Mouse (Mus musculus): ENCODE data around the gene Ina.
"Not testable (repeated sequence)": the region's sequence is repeated elsewhere in the genome, so short reads cannot be mapped to it uniquely, and the experiment has no call there.

Ina gene

DNA sequence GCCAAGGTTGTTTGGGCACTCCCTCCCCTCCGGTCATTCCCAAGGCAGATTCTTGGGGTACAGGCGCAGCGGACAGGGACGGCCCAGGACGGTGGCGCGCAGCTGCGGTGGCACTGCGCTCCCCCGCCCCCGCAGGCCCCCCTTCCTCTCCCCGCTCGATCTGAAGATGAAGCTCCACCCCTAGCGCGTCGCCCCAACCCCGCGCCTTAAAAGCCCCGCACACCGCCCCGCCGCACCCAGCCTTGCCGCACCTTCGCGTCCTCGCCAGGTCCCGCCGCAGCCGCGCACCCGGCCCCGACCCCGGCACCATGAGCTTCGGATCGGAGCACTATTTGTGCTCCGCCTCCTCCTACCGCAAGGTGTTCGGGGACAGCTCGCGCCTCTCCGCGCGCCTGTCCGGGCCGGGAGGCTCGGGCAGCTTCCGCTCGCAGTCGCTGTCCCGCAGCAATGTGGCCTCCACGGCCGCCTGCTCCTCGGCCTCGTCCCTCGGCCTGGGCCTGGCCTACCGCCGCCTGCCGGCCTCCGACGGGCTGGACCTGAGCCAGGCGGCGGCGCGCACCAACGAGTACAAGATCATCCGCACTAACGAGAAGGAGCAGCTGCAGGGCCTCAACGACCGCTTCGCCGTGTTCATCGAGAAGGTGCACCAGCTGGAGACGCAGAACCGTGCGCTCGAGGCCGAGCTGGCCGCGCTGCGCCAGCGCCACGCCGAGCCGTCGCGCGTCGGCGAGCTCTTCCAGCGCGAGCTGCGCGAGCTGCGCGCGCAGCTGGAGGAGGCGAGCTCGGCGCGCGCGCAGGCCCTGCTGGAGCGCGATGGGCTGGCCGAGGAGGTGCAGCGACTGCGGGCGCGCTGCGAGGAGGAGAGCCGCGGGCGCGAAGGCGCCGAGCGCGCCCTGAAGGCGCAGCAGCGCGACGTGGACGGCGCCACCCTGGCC, at the start of gene Ina, which contains the start of gene Nt5c2:
Gene Ina (plus strand): TSS at position 252 of the 935 bp plus-strand sequence.
Gene Nt5c2 (minus strand): TSS at position 707 of the 935 bp plus-strand sequence.
- in situ Hi-C loops (cut with MseI, MboI): no loop called here

DNA sequence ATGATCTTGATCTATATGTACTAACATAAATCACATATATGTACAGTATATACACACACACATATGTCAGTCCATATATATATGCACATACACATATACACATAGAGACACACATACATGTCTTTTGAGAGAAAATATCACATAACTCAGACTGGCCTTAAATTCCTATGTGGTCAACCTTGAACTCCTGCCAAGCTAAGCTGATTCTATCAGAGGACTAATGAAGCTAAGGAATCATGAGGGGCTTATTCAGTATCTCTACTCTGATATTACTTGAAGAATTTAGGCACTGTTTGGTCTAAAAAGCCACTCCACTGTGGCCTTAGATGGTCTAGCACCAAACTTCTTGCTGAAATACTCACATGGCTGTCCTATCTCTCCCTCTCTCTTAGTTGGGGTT, 49.0 kb upstream of the Ina start:
- in situ Hi-C loops (cut with MseI, MboI): no loop called here

DNA sequence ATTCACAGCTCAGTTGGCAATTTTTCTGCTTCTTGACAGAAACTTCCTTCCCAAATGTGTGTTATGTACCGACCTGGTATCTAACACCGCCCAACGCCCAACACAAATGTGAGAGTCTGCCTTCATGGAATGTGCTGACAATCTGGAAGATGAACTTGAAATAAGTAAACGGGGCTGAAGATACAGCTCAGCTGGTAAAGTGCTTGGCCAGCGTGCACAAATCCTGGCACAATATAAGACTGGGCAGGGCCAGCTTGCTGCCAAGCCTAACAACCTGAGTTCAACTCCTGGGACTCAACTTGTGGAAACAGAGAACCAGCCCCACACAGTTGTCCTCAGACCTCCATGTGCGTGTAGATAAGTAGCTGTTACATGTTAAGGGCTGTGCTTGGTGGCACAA, 48.2 kb upstream of the Ina start:
- in situ Hi-C loops (cut with MseI, MboI): no loop called here

- in situ Hi-C loops (cut with MseI, MboI): no loop called here
Measured at GRCm38 (mm10) chr19:46967861-46968260, 46.6 kb upstream of the Ina start.

DNA sequence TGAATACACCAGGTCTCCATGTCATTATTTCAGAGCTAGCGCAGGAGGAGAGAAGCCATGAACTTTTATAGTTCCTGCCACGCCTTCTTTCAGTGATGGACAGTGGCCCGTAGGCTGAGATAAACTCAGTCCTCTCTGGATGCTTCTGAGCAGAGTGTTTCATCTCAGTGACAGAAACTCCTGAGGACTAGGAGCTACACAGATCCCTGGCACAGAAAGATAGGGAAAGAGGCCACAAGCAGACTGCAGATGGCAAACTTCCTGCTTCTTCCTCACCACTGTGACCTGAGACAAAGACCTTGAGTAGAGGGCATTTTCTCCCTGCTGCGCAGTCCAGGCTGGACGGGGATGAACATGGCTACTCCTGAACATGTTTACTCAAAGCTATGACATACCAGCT, 45.7 kb upstream of the Ina start:
- in situ Hi-C loops (cut with MseI, MboI): no loop called here

DNA sequence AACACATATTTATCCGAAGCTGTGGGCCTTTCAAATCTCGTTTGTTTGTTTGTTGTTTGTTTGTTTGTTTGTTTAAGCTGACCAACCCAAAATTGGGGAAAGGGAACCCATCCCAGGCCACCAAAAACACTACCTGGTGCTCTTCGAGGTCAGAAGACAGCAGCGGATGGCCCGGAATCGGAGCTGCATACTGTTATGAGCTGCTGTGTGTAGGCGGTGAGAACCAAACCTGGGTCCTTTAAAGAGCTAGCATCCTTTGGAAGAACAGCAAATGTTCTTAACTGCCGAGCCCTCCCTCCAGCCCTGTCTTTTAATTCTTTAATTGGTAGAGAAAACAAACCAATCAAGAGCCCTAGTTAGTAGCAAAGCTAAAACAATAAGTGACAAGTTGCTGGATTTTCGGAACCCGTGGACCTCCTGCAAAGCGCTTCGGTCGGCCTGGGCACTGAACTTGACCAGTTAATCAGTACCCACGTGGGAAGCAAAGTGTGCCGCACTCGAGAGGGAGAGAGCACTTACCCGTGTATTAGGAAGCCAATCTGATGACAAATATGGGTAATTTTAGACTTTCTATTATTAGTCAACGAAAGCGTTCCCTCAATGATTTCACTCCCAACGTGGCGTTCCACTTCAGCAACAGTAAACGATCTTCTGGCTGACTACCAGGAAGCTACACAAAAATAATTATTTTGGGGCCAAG, 45.1 kb upstream of the Ina start:
- in situ Hi-C loops (cut with MseI, MboI): no loop called here

GRCm38 (mm10) chr19:46970121-46970729, 44.3 kb upstream of the Ina start:
- in situ Hi-C loops (cut with MseI, MboI): no loop called here

DNA sequence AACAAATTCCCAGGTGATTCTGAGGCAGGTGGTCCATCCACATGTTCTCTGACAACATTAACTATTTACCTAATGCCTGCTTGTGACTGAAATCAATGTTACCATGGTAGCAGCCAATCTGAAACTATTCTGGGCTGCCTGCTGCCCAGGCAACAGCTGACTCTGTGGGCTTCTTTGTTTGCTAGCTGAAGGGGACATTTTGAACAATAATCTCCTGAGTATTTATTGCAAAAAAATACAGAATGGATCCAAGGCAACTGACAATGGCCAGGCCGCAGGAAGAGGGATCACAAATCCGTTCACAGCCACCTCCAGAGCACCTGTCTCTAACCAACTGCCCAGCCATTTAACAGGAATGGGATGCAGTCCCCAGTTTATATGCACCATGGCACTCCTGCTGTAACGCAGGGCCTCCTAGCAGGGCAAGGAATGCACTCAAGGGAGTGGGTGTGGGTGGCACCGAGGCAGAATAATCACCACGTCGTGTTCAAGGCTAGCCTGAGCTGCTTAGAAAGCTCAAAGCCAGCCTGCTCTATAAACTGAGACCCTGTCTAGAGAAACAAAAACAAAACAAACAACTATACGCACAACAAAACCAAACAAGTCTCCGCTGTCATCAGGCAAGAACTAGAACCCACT, 43.3 kb upstream of the Ina start:
- in situ Hi-C loops (cut with MseI, MboI): no loop called here

DNA sequence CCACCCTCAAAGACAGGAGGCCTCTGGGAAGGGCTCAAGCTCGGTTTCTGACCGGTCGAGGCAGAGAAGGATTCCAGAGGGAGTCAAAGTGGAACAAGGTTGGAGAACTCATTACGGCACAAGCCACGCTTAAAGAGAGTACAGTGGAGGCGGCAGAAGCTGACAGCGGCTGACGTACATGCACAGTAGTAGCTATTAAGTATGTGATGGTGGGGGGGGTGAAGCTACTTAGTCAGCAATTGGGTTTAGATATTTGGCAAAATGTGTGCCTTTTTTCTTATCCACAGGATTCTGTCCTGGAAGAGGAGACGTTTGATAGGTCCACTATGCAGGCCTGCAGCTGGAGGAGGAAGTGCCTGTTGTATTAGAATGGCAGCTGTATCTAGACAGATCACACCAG, 42.8 kb upstream of the Ina start:
- in situ Hi-C loops (cut with MseI, MboI): no loop called here

DNA sequence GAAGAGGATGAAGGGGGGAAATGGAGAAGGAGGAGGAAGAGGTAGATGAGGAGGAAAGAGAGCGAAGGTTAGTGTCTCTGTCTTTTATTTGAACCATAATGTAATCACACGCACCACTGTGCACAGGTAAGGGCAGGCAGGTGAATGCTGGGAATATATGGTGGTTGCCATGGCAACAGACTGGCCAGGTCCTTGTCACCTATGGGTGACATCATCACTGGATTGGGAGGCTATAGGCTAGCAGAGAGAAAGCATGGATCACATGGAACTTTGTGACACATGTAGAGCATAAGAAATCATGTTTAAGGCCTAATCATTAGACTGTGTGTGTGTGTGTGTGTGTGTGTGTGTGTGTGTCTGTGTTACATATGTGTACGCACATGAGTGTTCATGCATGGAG, 42.3 kb upstream of the Ina start:
- in situ Hi-C loops (cut with MseI, MboI): no loop called here

GRCm38 (mm10) chr19:46975565-46975964, 38.9 kb upstream of the Ina start:
- in situ Hi-C loops (cut with MseI, MboI): no loop called here

- in situ Hi-C loops (cut with MseI, MboI): no loop called here
Measured at GRCm38 (mm10) chr19:46975997-46976396, 38.5 kb upstream of the Ina start.

- in situ Hi-C loops (cut with MseI, MboI): no loop called here
Measured at GRCm38 (mm10) chr19:46976743-46977142, 37.8 kb upstream of the Ina start.

DNA sequence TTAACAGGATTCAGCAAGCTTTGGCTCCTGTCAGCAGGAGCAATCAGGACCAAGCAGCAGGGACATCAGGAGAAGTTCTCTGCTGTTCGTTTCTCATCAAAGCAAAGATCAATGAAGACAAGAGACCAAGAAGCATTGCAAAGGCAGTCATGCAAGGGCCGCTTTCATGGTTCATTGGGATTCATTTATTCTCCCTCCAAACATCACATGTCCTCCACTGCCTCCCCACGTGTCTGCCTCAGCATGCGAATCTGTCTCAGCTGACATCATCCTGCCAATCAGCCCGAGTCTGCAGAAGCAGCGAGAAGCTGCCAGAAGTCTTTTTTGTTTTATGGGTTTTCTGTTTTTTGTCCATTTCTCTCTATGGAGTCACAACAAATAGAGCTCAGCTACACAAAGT, 37.0 kb upstream of the Ina start:
- in situ Hi-C loops (cut with MseI, MboI): no loop called here

DNA sequence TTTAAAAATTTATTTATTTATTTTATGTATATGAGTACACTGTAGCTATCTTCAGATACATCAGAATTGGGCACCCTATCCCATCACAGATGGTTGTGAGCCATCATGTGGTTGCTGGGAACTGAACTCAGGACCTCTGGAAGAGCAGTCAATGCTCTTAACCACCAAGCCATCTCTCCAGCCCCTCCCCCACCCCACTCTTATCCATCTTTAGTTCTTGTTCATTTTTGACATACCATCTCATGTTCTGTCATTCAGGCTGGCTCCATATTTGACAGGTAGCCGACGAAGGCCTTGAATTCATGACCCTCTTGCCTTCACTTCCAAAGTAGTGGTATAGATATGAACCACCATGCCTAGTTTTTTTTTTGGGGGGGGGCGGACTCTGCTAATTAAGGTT, 36.4 kb upstream of the Ina start:
- in situ Hi-C loops (cut with MseI, MboI): not testable (repeated sequence)

DNA sequence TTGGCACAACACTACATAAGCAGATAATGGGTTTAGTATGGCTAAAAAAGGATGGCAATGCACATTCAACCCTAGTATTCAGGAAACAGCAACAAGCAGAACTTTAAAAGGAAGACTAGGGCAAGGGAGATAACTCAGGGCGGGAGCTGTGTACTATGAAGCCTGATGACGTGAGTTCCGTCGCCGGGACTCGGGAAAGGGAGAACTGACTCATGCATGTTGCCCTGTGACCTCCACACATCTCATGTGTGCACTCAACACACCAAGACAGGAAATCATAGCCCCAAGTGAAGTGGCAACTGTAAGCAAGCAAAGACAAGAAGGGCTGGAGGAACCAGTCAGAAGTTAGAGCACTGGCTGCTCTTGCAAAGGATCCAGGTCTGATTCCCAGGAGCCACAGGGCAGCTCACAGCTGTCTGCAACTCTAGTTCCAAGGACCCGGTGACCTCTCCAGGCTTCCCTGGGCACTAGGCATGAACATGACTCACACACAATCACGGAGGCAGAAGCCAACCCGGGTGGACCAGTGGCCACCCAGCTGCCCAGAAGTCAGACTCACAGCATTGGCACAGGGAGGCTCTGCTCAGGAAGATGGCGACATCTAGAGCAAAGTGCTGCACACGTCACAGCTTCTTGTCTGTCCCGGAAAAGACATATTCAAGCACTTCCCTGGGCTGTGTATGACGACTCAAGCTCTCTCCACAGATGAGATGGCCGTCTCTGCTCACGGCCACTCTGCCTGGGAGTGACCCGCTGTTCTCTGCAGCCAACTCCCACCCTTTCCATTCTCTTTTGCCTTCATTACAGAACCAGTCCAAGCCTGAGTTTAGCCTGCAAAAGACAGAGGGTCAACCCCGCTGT, 35.3 kb upstream of the Ina start:
- in situ Hi-C loops (cut with MseI, MboI): no loop called here

- in situ Hi-C loops (cut with MseI, MboI): no loop called here
Measured at GRCm38 (mm10) chr19:46979781-46980105, 34.8 kb upstream of the Ina start.

DNA sequence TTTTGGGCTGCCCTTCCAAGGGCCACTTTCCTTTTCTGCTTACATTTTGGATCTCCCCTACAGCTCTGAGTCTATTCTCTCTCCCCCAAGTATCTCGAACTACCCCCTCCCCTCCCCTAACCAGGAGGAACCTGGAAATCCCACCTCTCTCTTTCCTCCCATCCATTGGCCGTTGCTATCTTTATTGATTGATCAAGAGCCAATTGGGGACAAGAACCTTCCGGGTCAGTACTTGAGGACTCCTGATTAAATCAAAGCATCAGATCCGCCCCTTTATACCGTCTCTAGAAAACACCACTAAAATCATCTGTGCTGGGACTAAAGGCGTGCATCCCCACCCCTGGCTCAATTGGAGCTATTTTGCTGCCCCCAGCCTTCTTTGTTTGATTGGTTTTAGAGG, 33.0 kb upstream of the Ina start:
- in situ Hi-C loops (cut with MseI, MboI): no loop called here

- in situ Hi-C loops (cut with MseI, MboI): no loop called here
Measured at GRCm38 (mm10) chr19:46983352-46983965, 31.0 kb upstream of the Ina start.

DNA sequence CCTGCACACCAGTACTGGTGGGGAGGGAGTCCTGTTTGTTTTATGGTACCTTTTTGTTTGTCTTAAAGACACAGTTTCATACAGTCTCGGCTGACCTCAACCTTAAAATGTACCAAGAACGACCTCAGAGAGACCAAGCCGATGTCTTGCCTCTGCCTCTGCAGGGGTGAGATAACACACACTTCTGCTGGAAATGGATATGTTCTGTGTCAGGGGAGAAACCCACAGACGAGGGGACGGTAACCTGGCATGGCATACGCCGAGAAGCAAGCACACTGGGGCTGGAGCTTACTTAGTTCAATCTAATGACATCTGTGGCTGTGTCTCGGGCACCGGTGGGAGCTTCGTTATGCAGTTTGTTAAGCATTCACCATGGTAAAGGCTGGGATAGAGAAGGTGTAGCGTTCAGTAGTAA, 30.5 kb upstream of the Ina start:
- in situ Hi-C loops (cut with MseI, MboI): no loop called here

All from mouse trophoblast stem cell (cell line).